Mouse (Mus musculus): Measurements from ENCODE around the gene Ifnk. TPM values are rescaled to one million over a fixed set of nuclear protein-coding genes. Genes with fewer than 3 reads are reported as not detected.

The Ifnk gene
- polyA plus RNA-seq, 1 experiment = not detected

- WGBS = under 1% methylated on average over 26 of the region's 26 CpGs
- H3K36me3 ChIP-seq (ENCODE audit: control insufficient read depth, insufficient read depth, low read length) = no peaks in the 10 kb centered on the region
- no peaks in the 10 kb centered on the region for H3K27me3 ChIP-seq (ENCODE audit: control insufficient read depth, insufficient read depth, low read length)
- no peak overlapping the region for H3K27ac ChIP-seq (ENCODE audit: control insufficient read depth, insufficient read depth, low read length)
- peak; percentile 72 for DNase-seq
- peaks cover 7% of the 10 kb centered on the region; the same call in 1 of the 2 replicates for H3K4me1 ChIP-seq (replicated peaks; ENCODE audit: control insufficient read depth, insufficient read depth, low read length)
- TF ChIP-seq CTCF (IDR thresholded peaks at IDR 0.05; ENCODE audit: borderline replicate concordance, control insufficient read depth, extremely low read depth, insufficient read depth, low read length, poor library complexity) (0 out of 2 replicates have a peak, but pooled peaks have one; percentile 18), POLR2A (IDR thresholded peaks at IDR 0.05; ENCODE audit: control insufficient read depth, extremely low read depth, insufficient read depth, low read length, poor library complexity) (peak; percentile 14; the same call in 1 of the 2 replicates)
- H3K4me3 ChIP-seq (ENCODE audit: control insufficient read depth, insufficient read depth, low read length) = peak overlapping the region; percentile 64
Measured at GRCm38 (mm10) chr4:35156149-35156611, 4.3 kb downstream of the Ifnk start.

- no peak within 1 kb of the TSS for H3K27ac ChIP-seq (ENCODE audit: control insufficient read depth, insufficient read depth, low read length)
- TF ChIP-seq POLR2A (IDR thresholded peaks at IDR 0.05; ENCODE audit: control insufficient read depth, extremely low read depth, insufficient read depth, low read length, poor library complexity) (peak; percentile 5; the same call in 1 of the 2 replicates), CTCF (IDR thresholded peaks at IDR 0.05; ENCODE audit: borderline replicate concordance, control insufficient read depth, extremely low read depth, insufficient read depth, low read length, poor library complexity) (peak; percentile 90; the same call in 1 of the 2 replicates)
- H3K36me3 ChIP-seq (ENCODE audit: control insufficient read depth, insufficient read depth, low read length) = no peaks in the 10 kb centered on the region
- H3K4me1 ChIP-seq (replicated peaks; ENCODE audit: control insufficient read depth, insufficient read depth, low read length) = peaks cover 7% of the 10 kb centered on the region; the same call in 1 of the 2 replicates
- peak; percentile 94 for DNase-seq
- no peaks in the 10 kb centered on the region for H3K27me3 ChIP-seq (ENCODE audit: control insufficient read depth, insufficient read depth, low read length)
- WGBS = under 1% methylated on average over 50 of the region's 50 CpGs
- H3K4me3 ChIP-seq (ENCODE audit: control insufficient read depth, insufficient read depth, low read length) = peak within 1 kb of the TSS; percentile 64
Measured at GRCm38 (mm10) chr4:35156751-35157611, 5.1 kb downstream of the Ifnk start, which contains the start of gene Mob3b. Gene Mob3b (minus strand): TSS chr4:35157484.

GRCm38 (mm10) chr4:35157815-35158214 lies 6.0 kb downstream of the Ifnk start:
- H3K36me3 ChIP-seq (ENCODE audit: control insufficient read depth, insufficient read depth, low read length) = no peaks in the 10 kb centered on the region
- H3K4me3 ChIP-seq (ENCODE audit: control insufficient read depth, insufficient read depth, low read length) = no peak overlapping the region
- no peak for DNase-seq
- 57% methylated on average over 11 of the region's 11 CpGs for WGBS
- peaks cover 7% of the 10 kb centered on the region; the same call in 1 of the 2 replicates for H3K4me1 ChIP-seq (replicated peaks; ENCODE audit: control insufficient read depth, insufficient read depth, low read length)
- no peak overlapping the region for H3K27ac ChIP-seq (ENCODE audit: control insufficient read depth, insufficient read depth, low read length)
- TF ChIP-seq POLR2A (IDR thresholded peaks at IDR 0.05; ENCODE audit: control insufficient read depth, extremely low read depth, insufficient read depth, low read length, poor library complexity) (no peak), CTCF (IDR thresholded peaks at IDR 0.05; ENCODE audit: borderline replicate concordance, control insufficient read depth, extremely low read depth, insufficient read depth, low read length, poor library complexity) (no peak)
- no peaks in the 10 kb centered on the region for H3K27me3 ChIP-seq (ENCODE audit: control insufficient read depth, insufficient read depth, low read length)

GRCm38 (mm10) chr4:35165275-35165674 lies 13.4 kb downstream of the Ifnk start:
- TF ChIP-seq POLR2A (IDR thresholded peaks at IDR 0.05; ENCODE audit: control insufficient read depth, extremely low read depth, insufficient read depth, low read length, poor library complexity) (no peak), CTCF (IDR thresholded peaks at IDR 0.05; ENCODE audit: borderline replicate concordance, control insufficient read depth, extremely low read depth, insufficient read depth, low read length, poor library complexity) (no peak)
- no peaks in the 10 kb centered on the region for H3K27me3 ChIP-seq (ENCODE audit: control insufficient read depth, insufficient read depth, low read length)
- H3K36me3 ChIP-seq (ENCODE audit: control insufficient read depth, insufficient read depth, low read length) = no peaks in the 10 kb centered on the region
- WGBS = 95% methylated on average over 2 of the region's 2 CpGs
- H3K27ac ChIP-seq (ENCODE audit: control insufficient read depth, insufficient read depth, low read length) = no peak overlapping the region
- DNase-seq = no peak
- H3K4me3 ChIP-seq (ENCODE audit: control insufficient read depth, insufficient read depth, low read length) = no peak overlapping the region
- no peaks in the 10 kb centered on the region for H3K4me1 ChIP-seq (replicated peaks; ENCODE audit: control insufficient read depth, insufficient read depth, low read length)

GRCm38 (mm10) chr4:35165947-35166346 lies 14.1 kb downstream of the Ifnk start:
- H3K36me3 ChIP-seq (ENCODE audit: control insufficient read depth, insufficient read depth, low read length) = no peaks in the 10 kb centered on the region
- TF ChIP-seq CTCF (IDR thresholded peaks at IDR 0.05; ENCODE audit: borderline replicate concordance, control insufficient read depth, extremely low read depth, insufficient read depth, low read length, poor library complexity) = no peak
- no peaks in the 10 kb centered on the region for H3K27me3 ChIP-seq (ENCODE audit: control insufficient read depth, insufficient read depth, low read length)
- no peak overlapping the region for H3K27ac ChIP-seq (ENCODE audit: control insufficient read depth, insufficient read depth, low read length)
- no peaks in the 10 kb centered on the region for H3K4me1 ChIP-seq (replicated peaks; ENCODE audit: control insufficient read depth, insufficient read depth, low read length)
- WGBS = 38% methylated on average over 3 of the region's 3 CpGs
- no peak for DNase-seq
- H3K4me3 ChIP-seq (ENCODE audit: control insufficient read depth, insufficient read depth, low read length) = no peak overlapping the region

GRCm38 (mm10) chr4:35167855-35168254 lies 16.0 kb downstream of the Ifnk start:
- no peak for DNase-seq
- no peak overlapping the region for H3K27ac ChIP-seq (ENCODE audit: control insufficient read depth, insufficient read depth, low read length)
- H3K4me1 ChIP-seq (replicated peaks; ENCODE audit: control insufficient read depth, insufficient read depth, low read length) = no peaks in the 10 kb centered on the region
- WGBS = 70% methylated on average over 5 of the region's 5 CpGs
- TF ChIP-seq POLR2A (IDR thresholded peaks at IDR 0.05; ENCODE audit: control insufficient read depth, extremely low read depth, insufficient read depth, low read length, poor library complexity) = no peak
- TF ChIP-seq CTCF (IDR thresholded peaks at IDR 0.05; ENCODE audit: borderline replicate concordance, control insufficient read depth, extremely low read depth, insufficient read depth, low read length, poor library complexity) = no peak
- no peak overlapping the region for H3K4me3 ChIP-seq (ENCODE audit: control insufficient read depth, insufficient read depth, low read length)
- H3K27me3 ChIP-seq (ENCODE audit: control insufficient read depth, insufficient read depth, low read length) = no peaks in the 10 kb centered on the region
- H3K36me3 ChIP-seq (ENCODE audit: control insufficient read depth, insufficient read depth, low read length) = no peaks in the 10 kb centered on the region
